Mouse (Mus musculus) midbrain, embryonic 14.5 days (tissue): ENCODE results near the gene Arhgap19. TPM values are rescaled to one million over a fixed set of nuclear protein-coding genes. Genes with fewer than 3 reads are reported as not detected.

Experiments
- ATAC-seq: fragments of 200-750 bp; cut with Nextera tagmentation; 2 replicates; pipeline ENCODE4 v1.8.0; 2017; ENCODE audit warnings: moderate number of reproducible peaks, moderate library complexity; ENCODE audit not compliant: low FRiP score, low TSS enrichment
- DNase-seq: peaks from one replicate; pipeline ENCODE4 v3.0.0-alpha.2; 2015
- H3K27ac ChIP-seq: fragments of 300-500 bp; sonication (generic); replicated peaks from 2 replicates; pipeline ENCODE4 v1.5.1; 2014; ENCODE audit warnings: mild to moderate bottlenecking, low read depth, low read length, moderate library complexity
- H3K27me3 ChIP-seq: fragments of 300-500 bp; sonication (generic); 2 replicates; pipeline ENCODE4 v1.6.1; 2014; ENCODE audit warnings: low read length, control low read depth, mixed read lengths; ENCODE audit not compliant: control insufficient read depth, insufficient read depth
- H3K36me3 ChIP-seq: fragments of 300-500 bp; sonication (generic); 2 replicates; pipeline ENCODE4 v1.6.1; 2014; ENCODE audit warnings: low read length, control low read depth; ENCODE audit not compliant: control insufficient read depth, insufficient read depth
- H3K4me1 ChIP-seq: fragments of 300-500 bp; sonication (generic); 2 replicates; pipeline ENCODE4 v1.6.1; 2014; ENCODE audit warnings: mild to moderate bottlenecking, antibody characterized with exemption, low read length, control low read depth; ENCODE audit not compliant: control insufficient read depth, insufficient read depth
- H3K4me2 ChIP-seq: fragments of 300-500 bp; sonication (generic); 2 replicates; pipeline ENCODE4 v1.6.1; 2014; ENCODE audit warnings: mild to moderate bottlenecking, low read length, moderate library complexity
- H3K4me3 ChIP-seq: fragments of 300-500 bp; sonication (generic); replicated peaks from 2 replicates; pipeline ENCODE4 v1.5.1; 2014; ENCODE audit warnings: low read depth, low read length
- H3K9ac ChIP-seq: fragments of 300-500 bp; sonication (generic); replicated peaks from 2 replicates; pipeline ENCODE4 v1.6.1; 2014; ENCODE audit warnings: mild to moderate bottlenecking, low read length, moderate library complexity
- H3K9me3 ChIP-seq: fragments of 300-500 bp; sonication (generic); 2 replicates; pipeline ENCODE4 v1.6.1; 2016; ENCODE audit warnings: low read length, control low read depth, mixed read lengths; ENCODE audit not compliant: control insufficient read depth
- WGBS: fragments of 180-500 bp; shearing (Covaris S2); extraction: QIAGEN DNeasy Blood & Tissue Kit; methylation state at CpG from one replicate; pipeline ENCODE4 v1.1.7; 2014; 5-methylcytosine and 5-hydroxymethylcytosine counted together
- polyA plus RNA-seq: library from polyadenylated mRNA; unstranded; fragments of >200 nt; fragmentation: Nextera tagmentation; extraction: Ambion mirVana; gene quantifications from 2 replicates; pipeline ENCODE4 v1.2.1, GENCODE M21; 2014

Gene Arhgap19
- polyA plus RNA-seq, 1 experiment from 2014 or later = 8.5 TPM

- Histone ChIP-seq H3K4me2 (no peak overlapping the region), H3K4me3 (no peak overlapping the region), H3K9ac (no peak overlapping the region), H3K36me3 (no peaks in the 10 kb centered on the region), H3K27ac (no peak overlapping the region), H3K27me3 (no peaks in the 10 kb centered on the region), H3K4me1 (peaks cover 11% of the 10 kb centered on the region), H3K9me3 (no peaks in the 10 kb centered on the region)
- DNase-seq (no peak), ATAC-seq (no peak)
- 86% methylated on average over 6 of the region's 6 CpGs for WGBS
Observed at GRCm38 (mm10) chr19:41844345-41844744, 42.5 kb upstream of the Arhgap19 start.

- no peak for DNase-seq
- Histone ChIP-seq H3K4me2 (no peak overlapping the region), H3K36me3 (no peaks in the 10 kb centered on the region), H3K27ac (no peak overlapping the region), H3K9me3 (no peaks in the 10 kb centered on the region), H3K4me1 (peaks cover 11% of the 10 kb centered on the region), H3K4me3 (no peak overlapping the region), H3K9ac (no peak overlapping the region), H3K27me3 (no peaks in the 10 kb centered on the region)
- ATAC-seq = no peak
- WGBS = 84% methylated on average over 4 of the region's 4 CpGs
Observed at GRCm38 (mm10) chr19:41842706-41843105, 40.9 kb upstream of the Arhgap19 start.

- H3K4me3 ChIP-seq = no peak overlapping the region
- no peaks in the 10 kb centered on the region for H3K36me3 ChIP-seq
- H3K27ac ChIP-seq = no peak overlapping the region
- no peaks in the 10 kb centered on the region for H3K27me3 ChIP-seq
- no peak for ATAC-seq
- no peak overlapping the region for H3K9ac ChIP-seq
- 90% methylated on average over 4 of the region's 4 CpGs for WGBS
- H3K4me1 ChIP-seq = peaks cover 11% of the 10 kb centered on the region
- H3K4me2 ChIP-seq = no peak overlapping the region
- DNase-seq = no peak
- no peaks in the 10 kb centered on the region for H3K9me3 ChIP-seq
Observed at GRCm38 (mm10) chr19:41842196-41842595, 40.3 kb upstream of the Arhgap19 start.

GRCm38 (mm10) chr19:41841105-41841750 lies 39.4 kb upstream of the Arhgap19 start:
- WGBS = 89% methylated on average over 7 of the region's 7 CpGs

GRCm38 (mm10) chr19:41839685-41840084 lies 37.8 kb upstream of the Arhgap19 start:
- no peaks in the 10 kb centered on the region for H3K36me3 ChIP-seq
- DNase-seq (no peak), ATAC-seq (no peak)
- 93% methylated on average over 3 of the region's 3 CpGs for WGBS
- H3K4me3 ChIP-seq = no peak overlapping the region
- peaks cover 10% of the 10 kb centered on the region; the same call in 1 of the 2 replicates for H3K4me1 ChIP-seq
- H3K27me3 ChIP-seq = no peaks in the 10 kb centered on the region
- H3K27ac ChIP-seq = no peak overlapping the region
- H3K9ac ChIP-seq = no peak overlapping the region
- no peak overlapping the region for H3K4me2 ChIP-seq
- H3K9me3 ChIP-seq = no peaks in the 10 kb centered on the region

More at GRCm38 (mm10) chr19:41841105-41841750, 39.4 kb upstream of the Arhgap19 start:
- H3K4me3 ChIP-seq = no peak overlapping the region
- H3K4me2 ChIP-seq = no peak overlapping the region
- ATAC-seq = no peak
- H3K36me3 ChIP-seq = no peaks in the 10 kb centered on the region
- H3K9ac ChIP-seq = no peak overlapping the region
- no peaks in the 10 kb centered on the region for H3K27me3 ChIP-seq
- no peak for DNase-seq
- no peaks in the 10 kb centered on the region for H3K9me3 ChIP-seq
- H3K4me1 ChIP-seq = peaks cover 5% of the 10 kb centered on the region
- H3K27ac ChIP-seq = no peak overlapping the region

GRCm38 (mm10) chr19:41838808-41839207 lies 37.0 kb upstream of the Arhgap19 start:
- whole genome bisulfite sequencing = 77% methylated on average over 6 of the region's 6 CpGs

GRCm38 (mm10) chr19:41837917-41838261 lies 36.0 kb upstream of the Arhgap19 start:
- WGBS = 71% methylated on average over 4 of the region's 4 CpGs
- ATAC-seq = no peak
- Histone ChIP-seq H3K4me2 (no peak overlapping the region), H3K27me3 (no peaks in the 10 kb centered on the region), H3K9ac (no peak overlapping the region), H3K27ac (no peak overlapping the region), H3K36me3 (no peaks in the 10 kb centered on the region), H3K4me3 (no peak overlapping the region), H3K9me3 (no peaks in the 10 kb centered on the region), H3K4me1 (peaks cover 16% of the 10 kb centered on the region)
- no peak for DNase-seq

More at GRCm38 (mm10) chr19:41838808-41839207, 37.0 kb upstream of the Arhgap19 start:
- H3K36me3 ChIP-seq = no peaks in the 10 kb centered on the region
- H3K4me3 ChIP-seq = no peak overlapping the region
- DNase-seq = no peak
- H3K27ac ChIP-seq = no peak overlapping the region
- peaks cover 10% of the 10 kb centered on the region; the same call in 1 of the 2 replicates for H3K4me1 ChIP-seq
- H3K4me2 ChIP-seq = no peak overlapping the region
- no peaks in the 10 kb centered on the region for H3K27me3 ChIP-seq
- H3K9me3 ChIP-seq = no peaks in the 10 kb centered on the region
- no peak for ATAC-seq
- no peak overlapping the region for H3K9ac ChIP-seq

- ATAC-seq (no peak), DNase-seq (no peak)
- no peaks in the 10 kb centered on the region for H3K36me3 ChIP-seq
- H3K27me3 ChIP-seq = no peaks in the 10 kb centered on the region
- H3K4me2 ChIP-seq = no peak overlapping the region
- no peak overlapping the region for H3K27ac ChIP-seq
- peaks cover 21% of the 10 kb centered on the region for H3K4me1 ChIP-seq
- H3K9ac ChIP-seq = no peak overlapping the region
- H3K9me3 ChIP-seq = no peaks in the 10 kb centered on the region
- H3K4me3 ChIP-seq = no peak overlapping the region
- 71% methylated on average over 9 of the region's 9 CpGs for WGBS
Observed at GRCm38 (mm10) chr19:41837194-41837916, 35.5 kb upstream of the Arhgap19 start.

GRCm38 (mm10) chr19:41836719-41837118 lies 34.9 kb upstream of the Arhgap19 start:
- Histone ChIP-seq H3K4me3 (no peak overlapping the region), H3K9me3 (no peaks in the 10 kb centered on the region), H3K36me3 (no peaks in the 10 kb centered on the region), H3K4me2 (no peak overlapping the region), H3K4me1 (peaks cover 28% of the 10 kb centered on the region), H3K27me3 (no peaks in the 10 kb centered on the region), H3K9ac (no peak overlapping the region), H3K27ac (no peak overlapping the region)
- DNase-seq (no peak), ATAC-seq (no peak)
- 53% methylated on average over 3 of the region's 3 CpGs for WGBS
